Mouse (Mus musculus) heart, postnatal 25 days (tissue): Measurements from ENCODE around the gene Zfp800. TPM values are rescaled to one million over a fixed set of nuclear protein-coding genes. Genes with fewer than 3 reads are reported as not detected.

Source experiments
- DNase-seq: peaks from one replicate; pipeline ENCODE4 v3.0.0; 2022; ENCODE audit warnings: low spot score
- intact Hi-C: fragments of 180-260 bp; cut with DNase I; formaldehyde crosslinking; loops from one replicate; pipeline ENCODE4 v1.15.1; 2025
- total RNA-seq, 2 experiments: library from RNA; stranded (reverse); gene quantifications; 2 replicates each; pipeline ENCODE4 v1.2.3; 2021

Zfp800 gene
- 10 to 100 TPM in 1 of 2 experiments, 1 to 10 TPM in 1; 9.7 to 12.2 TPM for total RNA-seq

GRCm38 (mm10) chr6:28397681-28398203 lies at the start of gene Zfp800:
Gene Zfp800 (minus strand): TSS chr6:28398005.
- intact Hi-C loops: no loop called here
- no peak for DNase-seq

GRCm38 (mm10) chr6:28431538-28431855 lies 33.7 kb upstream of the Zfp800 start:
- DNase-seq: no peak
- intact Hi-C loops: no loop called here

- intact Hi-C loops: no loop called here
- no peak for DNase-seq
Measured at GRCm38 (mm10) chr6:28430795-28431537, 33.2 kb upstream of the Zfp800 start.

GRCm38 (mm10) chr6:28429870-28430269 lies 32.1 kb upstream of the Zfp800 start:
- intact Hi-C loops: no loop called here
- no peak for DNase-seq

- intact Hi-C loops: no loop called here
- no peak for DNase-seq
Measured at GRCm38 (mm10) chr6:28428290-28428689, 30.5 kb upstream of the Zfp800 start, which contains the start of gene Gcc1. Gene Gcc1 (minus strand): TSS chr6:28428390.

- intact Hi-C loops: no loop called here
Measured at GRCm38 (mm10) chr6:28427096-28427839, 29.5 kb upstream of the Zfp800 start, which contains the start of gene Fscn3. Gene Fscn3 (plus strand): TSS chr6:28427789.

GRCm38 (mm10) chr6:28425019-28425418 lies 27.2 kb upstream of the Zfp800 start:
- DNase-seq: no peak

More at GRCm38 (mm10) chr6:28427096-28427839, 29.5 kb upstream of the Zfp800 start, which contains the start of gene Fscn3:
- no peak for DNase-seq

GRCm38 (mm10) chr6:28423767-28424695 lies 26.2 kb upstream of the Zfp800 start:
- DNase-seq: peak; percentile 24
- intact Hi-C loops: loop anchor here (5.0 kb wide), 3 partner anchors 38 to 162 kb away; partner anchors contain the start of gene Snd1

More at GRCm38 (mm10) chr6:28425019-28425418, 27.2 kb upstream of the Zfp800 start:
- intact Hi-C loops: no loop called here

GRCm38 (mm10) chr6:28423313-28423712 lies 25.5 kb upstream of the Zfp800 start, which contains the start of gene Arf5:
Gene Arf5 (plus strand): TSS chr6:28423560.
- intact Hi-C loops: loop anchor here (5.0 kb wide), 3 partner anchors 39 to 161 kb away; partner anchors contain the start of gene Snd1
- peak; percentile 89 for DNase-seq

- intact Hi-C loops: loop anchor here (5.0 kb wide), 3 partner anchors 40 to 160 kb away; partner anchors contain the start of gene Snd1
- DNase-seq: no peak
Measured at GRCm38 (mm10) chr6:28422651-28423290, 25.0 kb upstream of the Zfp800 start.

GRCm38 (mm10) chr6:28421469-28422000 lies 23.7 kb upstream of the Zfp800 start:
- DNase-seq: peak; percentile 92
- intact Hi-C loops: loop anchor here (5.0 kb wide), 3 partner anchors 41 to 159 kb away; partner anchors contain the start of gene Snd1

- no peak for DNase-seq
- intact Hi-C loops: loop anchor here (5.0 kb wide), 3 partner anchors 41 to 159 kb away; partner anchors contain the start of gene Snd1
Measured at GRCm38 (mm10) chr6:28420865-28421264, 23.1 kb upstream of the Zfp800 start.

GRCm38 (mm10) chr6:28420361-28420760 lies 22.6 kb upstream of the Zfp800 start:
- intact Hi-C loops: loop anchor here (5.0 kb wide), 3 partner anchors 42 to 158 kb away; partner anchors contain the start of gene Snd1
- DNase-seq: no peak

- DNase-seq: no peak
- intact Hi-C loops: loop anchor here (5.0 kb wide), 3 partner anchors 43 to 157 kb away; partner anchors contain the start of gene Snd1
Measured at GRCm38 (mm10) chr6:28419673-28420072, 21.9 kb upstream of the Zfp800 start.

- DNase-seq: peak; percentile 85
- intact Hi-C loops: no loop called here
Measured at GRCm38 (mm10) chr6:28418449-28418848, 20.6 kb upstream of the Zfp800 start.

GRCm38 (mm10) chr6:28416981-28417380 lies 19.2 kb upstream of the Zfp800 start:
- DNase-seq: no peak
- intact Hi-C loops: no loop called here

- no peak for DNase-seq
- intact Hi-C loops: no loop called here
Measured at GRCm38 (mm10) chr6:28411236-28411635, 13.4 kb upstream of the Zfp800 start.

- peak; percentile 37 for DNase-seq
- intact Hi-C loops: no loop called here
Measured at GRCm38 (mm10) chr6:28410053-28410452, 12.2 kb upstream of the Zfp800 start.
